Mouse (Mus musculus) retina, postnatal 1 day (tissue): Measurements from ENCODE around the gene Rad51b.

ENCODE experiments used
- DNase-seq: peaks from one replicate; pipeline ENCODE4 v3.0.0-alpha.2; 2012

Gene Rad51b

DNA sequence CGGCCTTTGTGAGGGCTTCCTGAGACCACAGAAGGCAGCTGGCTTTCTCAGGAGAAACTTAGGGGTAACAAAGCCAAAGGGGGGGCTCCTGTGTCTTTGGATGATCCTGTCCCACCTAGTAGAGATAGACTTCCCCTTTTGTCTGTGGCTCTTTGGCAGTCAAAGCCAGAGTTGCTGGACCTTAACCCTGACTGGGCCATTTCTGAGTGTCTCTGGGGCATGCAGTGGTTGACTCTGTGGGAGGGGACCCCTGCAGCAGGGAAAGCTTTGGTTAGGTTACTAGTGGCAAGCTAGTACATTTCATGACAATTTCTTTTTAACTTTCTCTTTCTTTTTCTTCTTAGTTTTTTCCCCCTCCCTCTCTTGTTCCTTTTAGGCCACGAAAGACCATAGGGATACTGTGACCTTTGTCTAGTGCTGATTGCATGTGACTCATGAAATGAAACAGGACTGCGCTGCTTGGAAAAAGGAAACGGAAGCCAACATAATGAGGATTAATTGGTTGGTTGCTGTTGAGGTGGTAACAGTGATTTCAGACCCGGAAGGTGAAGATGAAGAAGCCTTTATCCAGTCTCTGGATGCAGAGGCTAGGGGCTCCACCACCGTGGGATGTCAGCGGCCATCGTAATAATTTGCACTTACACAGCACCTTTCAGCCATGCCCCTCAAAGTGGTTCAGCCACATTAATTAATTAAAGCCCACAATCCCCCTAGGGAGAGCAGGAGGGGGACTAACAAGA, 516.7 kb downstream of the Rad51b start:
- peak; percentile 49 for DNase-seq

DNA sequence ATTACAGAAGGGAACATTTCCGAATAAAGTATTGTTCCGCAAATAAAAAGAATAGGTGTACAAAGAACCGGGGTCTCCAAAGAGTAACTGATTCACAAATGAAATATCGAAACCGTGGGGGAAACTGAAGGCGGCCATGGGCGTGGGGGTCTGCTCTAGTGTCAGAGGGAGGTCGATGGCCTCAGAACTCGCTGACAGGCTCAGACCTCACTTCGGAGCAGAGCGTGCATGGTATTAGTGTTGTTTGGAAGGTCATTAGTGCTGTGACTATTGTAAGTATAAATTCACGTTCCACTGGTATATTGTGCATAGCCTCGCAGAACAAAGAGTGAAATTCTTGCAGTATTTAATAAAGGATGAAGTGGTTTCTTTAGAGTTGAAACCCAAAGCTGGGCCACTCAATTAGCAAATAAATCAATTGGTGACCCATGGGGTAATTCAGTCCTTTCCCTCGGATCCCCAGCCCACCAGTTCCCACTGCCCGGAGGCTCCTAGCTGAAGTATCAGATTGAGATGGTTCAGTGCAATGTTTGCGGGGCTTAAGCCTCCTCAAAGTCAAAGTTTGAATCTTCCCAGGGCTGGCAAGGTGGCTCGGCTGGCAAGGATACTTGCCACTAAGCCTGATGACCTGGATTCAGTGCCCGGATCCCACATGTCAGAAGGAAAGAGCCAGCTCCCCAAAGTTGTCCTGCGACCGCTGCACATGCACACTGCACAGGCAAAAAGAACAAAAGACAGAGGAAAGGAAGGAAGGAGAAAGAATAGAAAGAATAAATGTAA, 517.4 kb downstream of the Rad51b start:
- peak; percentile 31 for DNase-seq

DNA sequence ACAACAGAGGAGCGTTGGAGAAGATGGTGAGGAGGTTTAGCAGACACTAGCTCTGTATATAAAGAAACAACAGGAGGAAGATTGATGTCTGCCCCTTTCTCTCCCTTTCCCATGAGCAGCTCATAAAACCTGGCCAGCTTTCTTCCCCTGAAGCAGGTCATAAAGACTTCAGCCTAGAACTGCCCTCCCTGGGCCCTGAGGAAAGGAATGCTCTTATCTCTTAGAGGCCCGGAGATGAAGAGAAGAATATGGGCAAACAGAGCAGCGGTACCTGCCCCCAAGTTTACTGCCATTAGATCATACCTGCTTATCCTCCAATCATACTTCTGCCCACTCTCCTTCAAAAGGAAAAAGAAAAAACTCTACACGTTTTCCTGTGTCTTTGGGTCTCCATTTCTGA, 519.2 kb downstream of the Rad51b start:
- DNase-seq, result no peak

DNA sequence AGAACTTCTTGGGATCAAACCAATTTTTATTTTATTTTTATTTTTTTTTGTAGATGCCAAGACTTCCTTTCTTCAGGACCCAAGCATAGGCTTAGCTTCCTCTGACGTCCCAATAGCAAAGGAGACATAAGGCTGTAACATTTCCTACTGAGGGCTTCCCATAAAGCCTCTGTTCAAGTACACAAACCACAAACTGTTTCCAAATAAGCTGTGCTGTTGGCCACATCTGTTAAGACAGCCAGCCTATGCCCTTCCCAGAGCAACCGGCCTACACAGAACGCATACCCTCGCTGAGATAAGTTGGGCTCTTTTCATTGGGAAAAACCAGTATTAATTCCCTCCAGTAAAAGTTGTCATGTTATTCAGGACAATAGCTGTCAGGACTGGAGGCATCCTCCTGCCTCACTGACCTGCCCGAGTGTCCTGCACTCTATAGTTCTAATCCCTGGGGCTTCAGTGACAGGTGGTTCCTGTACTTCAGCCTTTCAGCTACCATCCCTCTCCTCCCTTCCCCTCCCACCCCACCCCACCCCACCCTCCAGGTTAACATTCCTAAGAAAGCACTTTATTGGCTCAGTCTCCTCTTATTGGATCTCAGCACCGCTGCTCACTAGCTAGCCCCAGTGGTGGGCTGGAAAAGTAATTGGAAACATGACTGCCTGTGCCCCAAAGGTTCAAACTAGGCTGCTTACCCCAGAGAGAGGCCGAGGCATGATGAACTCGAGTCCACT, 523.3 kb downstream of the Rad51b start:
- DNase-seq, result no peak

DNA sequence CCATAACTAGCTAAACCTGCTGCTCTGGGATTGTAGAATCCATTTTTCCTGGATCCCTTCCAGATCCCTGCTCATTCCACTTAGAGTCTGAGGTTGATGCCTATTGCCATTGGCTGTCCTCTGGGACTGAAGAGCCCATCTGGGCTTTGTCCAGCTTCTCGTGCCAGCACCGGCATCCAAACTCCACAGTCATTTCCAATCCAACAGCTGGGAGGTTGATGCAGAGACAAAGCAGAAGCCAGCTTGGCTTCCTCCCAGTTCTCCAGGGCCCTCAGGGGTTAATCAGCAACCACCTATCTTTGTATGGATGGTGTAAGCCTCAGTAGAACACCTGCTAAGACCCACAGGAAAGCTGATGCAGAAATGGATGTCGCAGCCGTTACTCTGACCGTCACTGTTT, 524.8 kb downstream of the Rad51b start:
- DNase-seq, result peak; percentile 65

DNA sequence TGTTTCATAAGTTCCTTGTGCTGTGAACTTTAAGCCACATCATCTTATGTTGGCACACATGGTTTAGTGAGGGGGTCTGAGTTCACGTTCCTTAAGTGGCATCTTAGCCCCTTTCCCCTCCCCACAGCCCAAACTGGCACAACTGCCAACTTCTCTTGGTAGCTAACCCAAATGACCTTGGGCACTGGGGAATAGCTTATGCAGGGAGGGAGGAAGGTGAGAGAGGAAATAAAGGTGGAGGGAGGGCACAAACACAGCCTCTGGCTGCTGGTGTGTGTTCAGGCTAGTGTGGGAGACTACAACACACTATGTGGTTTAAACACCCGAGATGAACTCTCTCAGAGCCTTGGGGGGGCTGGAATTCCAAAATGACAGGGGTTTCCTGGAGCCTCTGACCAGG, 525.3 kb downstream of the Rad51b start:
- DNase-seq, result no peak

DNA sequence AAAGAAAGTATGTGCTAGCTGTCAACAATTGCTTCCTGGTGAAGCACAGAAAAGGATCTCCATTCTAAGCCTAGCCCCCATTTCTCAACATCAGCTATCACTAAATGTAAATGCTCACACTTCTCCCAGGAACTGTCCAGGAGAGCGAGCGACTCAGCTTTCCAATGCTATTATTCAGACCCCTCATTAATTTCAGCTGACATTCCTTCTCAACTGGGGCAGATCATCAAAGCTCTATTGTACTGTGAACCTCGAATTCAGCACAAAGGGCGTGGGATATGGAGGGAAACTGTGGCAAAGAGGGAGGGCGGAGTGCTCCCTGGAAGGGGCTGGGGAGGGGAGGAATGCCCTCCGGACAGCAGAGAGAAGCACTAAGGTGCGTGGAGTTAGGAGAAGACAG, 528.8 kb downstream of the Rad51b start:
- peak; percentile 91 for DNase-seq

DNA sequence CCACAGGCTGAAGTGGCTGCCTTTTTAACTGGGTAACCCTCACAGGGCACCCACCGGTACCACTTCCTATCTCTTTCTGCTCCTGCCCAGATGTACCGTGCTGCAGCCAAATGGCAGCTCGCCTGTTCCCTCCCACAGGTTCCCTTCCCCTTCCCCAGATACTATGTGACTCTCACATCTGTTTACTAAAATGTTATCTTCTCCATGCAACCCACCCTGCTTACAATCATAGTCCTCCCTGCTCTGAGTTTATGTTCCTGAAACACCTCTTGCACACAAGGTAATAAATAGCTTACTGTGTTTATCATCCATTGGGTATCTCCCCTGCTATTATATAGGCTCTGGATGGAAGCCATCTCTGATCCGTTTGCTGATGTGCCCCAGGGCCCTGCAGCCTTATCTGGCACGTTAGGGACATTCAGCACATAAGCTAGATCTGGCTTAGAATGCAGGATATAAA, 530.2 kb downstream of the Rad51b start:
- DNase-seq, result no peak

DNA sequence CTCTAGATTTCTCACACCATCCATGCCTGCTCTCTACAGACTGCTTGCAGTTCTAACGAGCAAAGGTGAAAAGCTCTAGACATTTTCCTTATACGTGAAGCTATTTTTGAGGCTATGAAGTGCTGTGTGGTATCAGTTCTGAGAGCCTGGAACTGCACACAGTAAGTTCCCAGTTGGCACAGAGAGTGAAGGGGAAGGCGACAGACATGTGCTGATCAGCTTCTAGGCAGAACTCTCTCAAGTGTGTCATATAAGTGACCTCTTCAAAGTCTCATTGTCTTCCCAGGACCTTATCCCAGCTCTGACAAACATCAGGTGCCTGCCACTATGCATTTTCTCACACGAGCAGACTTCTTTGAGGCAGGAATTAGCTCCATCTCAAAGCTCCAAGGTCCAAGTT, 530.7 kb downstream of the Rad51b start:
- DNase-seq, result no peak

DNA sequence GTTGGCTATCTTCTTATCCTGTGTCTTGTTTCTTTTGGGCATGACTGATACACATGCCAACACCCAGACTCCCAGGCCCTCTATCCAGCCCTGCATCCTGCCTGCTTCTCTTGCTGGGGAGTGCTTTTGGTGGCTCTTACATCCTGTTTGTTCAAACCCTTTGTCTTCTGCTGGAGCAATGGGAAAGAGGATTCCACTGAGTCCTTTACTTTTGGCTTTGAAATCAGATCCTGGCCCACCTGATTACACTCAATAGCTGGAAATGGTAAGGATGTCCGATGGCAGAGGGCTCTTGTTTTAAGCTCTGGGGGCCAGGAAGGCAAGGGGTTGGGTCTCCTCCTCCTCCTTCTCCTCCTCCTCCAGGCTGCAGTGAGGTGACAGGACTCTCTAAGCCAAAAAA, 533.6 kb downstream of the Rad51b start:
- no peak for DNase-seq

DNA sequence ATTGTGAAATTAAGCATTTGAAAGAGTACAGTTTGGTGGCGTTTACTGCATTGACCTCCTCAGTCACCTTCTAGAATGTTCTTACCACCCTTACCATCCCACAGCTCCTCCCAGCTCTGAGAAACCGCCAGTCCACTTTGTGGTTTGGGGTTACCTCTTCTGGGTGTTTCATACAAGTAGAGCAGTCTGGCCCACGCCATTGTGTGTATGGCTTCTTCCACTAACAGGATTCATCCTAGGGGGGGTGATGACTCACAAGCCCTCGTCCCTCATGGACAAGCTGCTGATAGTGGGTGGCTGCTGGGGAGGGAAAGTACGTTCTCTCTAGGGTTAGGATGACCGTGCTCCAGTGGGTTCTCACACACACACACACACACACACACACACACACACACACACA, 535.5 kb downstream of the Rad51b start:
- DNase-seq, result no peak

DNA sequence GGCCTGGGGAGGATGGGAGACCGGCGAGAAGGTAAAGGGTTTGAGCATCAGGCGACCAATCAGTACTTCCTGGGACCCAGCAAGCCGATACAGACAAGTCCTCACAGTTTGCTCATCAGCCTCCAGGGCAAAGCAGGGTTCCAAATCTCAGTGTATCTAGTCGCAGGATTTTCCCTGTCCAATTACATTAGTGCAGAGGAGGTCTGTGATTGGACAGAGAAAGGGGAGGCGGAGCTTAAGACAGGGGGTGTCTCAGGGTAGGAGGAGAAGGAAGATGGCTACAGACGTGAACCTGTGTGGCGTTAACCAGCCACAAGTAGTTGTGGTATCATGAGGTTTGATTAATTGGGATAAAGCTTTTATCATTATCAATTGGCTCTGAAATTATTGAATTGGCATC, 538.4 kb downstream of the Rad51b start:
- no peak for DNase-seq

DNA sequence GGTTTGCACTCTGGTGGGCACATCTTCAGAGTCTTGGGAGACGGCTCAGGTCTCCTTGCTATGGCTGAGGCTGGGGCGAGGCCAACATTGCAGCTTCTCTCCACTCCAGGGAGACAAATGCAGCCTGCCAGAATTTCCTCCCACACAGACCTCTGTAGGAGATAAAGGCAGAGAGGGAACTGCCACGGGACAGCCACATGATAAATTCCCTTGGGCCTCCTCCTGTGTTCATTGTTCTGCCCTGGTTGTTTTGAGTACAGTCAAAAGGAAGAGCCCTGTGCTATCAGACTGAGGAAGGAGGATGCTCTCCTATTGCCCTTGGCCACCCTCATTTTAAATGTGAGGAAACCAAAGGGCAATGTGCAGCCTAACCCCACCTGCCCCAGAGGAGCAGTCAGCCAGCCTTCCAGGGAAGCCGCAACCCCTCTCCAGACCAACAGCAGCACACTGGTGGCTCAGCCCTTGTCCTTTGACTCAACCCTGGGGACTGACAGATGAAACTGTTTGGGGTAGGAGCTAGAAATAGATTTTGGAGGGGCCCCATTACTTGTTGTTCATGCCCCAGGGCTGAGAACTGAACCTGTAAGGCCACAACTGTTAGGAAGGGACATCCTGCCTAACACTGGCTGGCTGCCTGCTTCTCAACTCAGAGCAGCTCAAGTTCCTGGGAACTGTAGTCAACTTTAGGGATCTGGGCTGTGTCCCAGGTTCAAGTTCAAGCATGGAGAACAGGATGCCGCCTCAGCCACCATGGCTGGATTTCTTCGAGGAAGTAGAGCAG, 541.3 kb downstream of the Rad51b start:
- peak; percentile 15 for DNase-seq

DNA sequence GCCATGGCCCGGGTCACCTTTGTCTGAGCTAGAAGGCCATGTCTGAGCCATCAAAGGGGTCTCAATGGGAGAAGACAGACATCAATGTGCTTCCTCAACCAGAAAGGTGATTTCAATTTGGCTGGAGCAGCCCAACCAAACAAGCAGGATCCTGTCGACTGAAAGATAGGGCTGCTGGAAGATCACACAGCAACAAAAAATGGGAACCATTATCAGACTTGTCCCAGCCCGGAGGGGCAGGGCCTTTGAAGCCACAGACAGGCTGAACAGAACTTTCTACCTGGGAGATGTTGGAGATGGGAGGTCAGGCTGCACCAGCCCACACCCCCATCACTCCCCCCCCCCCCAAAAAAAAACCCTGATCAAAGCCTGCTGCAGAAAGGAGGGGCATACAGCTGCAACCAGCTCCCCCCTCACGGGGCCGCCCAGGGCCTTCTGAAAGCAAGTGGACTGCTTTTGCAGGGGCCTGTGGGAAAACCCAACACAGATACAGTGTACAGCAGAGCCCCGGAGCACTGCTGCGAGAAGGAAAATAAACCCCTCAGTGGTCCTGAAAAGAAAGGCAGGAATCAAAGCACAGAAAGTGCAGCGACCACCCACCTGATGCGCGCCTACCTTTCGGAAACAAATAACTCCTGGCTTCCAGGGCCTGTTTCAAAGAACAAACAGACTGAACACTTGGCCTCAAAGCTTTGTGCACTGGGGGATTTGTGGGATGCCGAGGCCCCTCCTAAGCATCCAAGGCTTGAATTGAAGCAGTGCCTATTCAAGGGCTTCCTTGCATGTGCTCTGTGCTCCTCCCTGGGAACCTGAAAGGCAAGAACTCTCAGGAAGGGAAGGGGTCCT, 542.2 kb downstream of the Rad51b start:
- DNase-seq, result no peak

DNA sequence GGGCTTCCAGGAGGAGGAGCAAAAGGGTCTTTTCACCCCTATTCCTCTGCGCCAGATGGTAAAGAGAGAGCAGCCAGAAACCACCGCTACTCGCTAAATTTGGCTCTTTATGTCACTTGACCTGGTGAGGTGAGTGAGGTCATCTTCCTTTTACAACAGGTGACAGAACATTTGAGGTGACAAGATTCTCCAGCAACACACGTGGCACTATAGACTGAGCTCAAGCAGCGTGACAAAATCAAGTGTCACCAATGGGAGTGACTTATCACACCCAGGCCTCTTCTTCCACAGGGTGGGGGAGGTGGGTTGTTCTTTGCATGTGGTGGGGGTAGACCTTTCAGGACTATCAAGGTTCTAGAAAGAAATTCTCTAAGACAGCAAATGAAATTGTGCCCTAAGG, 543.4 kb downstream of the Rad51b start:
- no peak for DNase-seq

DNA sequence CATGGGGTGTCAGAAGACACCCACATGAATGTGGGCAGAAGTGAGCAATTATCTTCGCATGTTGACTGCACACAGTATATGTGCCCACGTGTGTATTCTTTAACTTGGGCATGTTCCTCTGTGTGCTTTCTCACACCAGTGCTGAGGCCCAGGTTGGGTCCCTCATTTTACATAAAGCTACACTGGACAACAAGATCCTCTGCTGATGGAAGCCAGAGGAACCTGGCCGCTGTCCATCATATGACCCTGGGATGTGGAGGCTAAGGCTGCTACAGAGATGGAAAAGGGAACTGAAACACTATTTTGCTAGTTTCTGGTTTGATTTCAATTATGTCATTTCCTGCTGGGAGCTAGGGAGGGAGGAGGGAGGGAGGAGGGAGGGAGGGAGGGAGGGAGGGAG, 544.2 kb downstream of the Rad51b start:
- no peak for DNase-seq

DNA sequence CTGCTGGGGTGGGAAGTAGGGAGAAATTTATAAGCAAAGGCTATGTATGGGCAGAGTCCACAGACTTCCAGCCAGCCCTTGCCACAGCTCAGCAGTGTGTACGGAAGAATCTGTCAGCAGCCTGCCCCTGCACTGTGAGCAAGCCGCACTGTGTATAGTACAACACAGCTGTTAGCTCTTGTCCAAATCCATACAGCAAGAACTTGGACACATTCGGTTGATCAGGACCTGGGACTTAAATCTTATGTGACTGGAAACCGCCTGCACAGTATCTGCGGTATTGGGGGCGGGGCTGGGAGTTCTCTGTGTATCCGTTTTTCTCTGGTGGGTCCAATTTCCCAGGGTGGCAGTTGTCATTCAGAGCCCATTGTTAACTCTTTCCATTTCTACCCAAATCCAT, 545.2 kb downstream of the Rad51b start:
- peak; percentile 43 for DNase-seq

DNA sequence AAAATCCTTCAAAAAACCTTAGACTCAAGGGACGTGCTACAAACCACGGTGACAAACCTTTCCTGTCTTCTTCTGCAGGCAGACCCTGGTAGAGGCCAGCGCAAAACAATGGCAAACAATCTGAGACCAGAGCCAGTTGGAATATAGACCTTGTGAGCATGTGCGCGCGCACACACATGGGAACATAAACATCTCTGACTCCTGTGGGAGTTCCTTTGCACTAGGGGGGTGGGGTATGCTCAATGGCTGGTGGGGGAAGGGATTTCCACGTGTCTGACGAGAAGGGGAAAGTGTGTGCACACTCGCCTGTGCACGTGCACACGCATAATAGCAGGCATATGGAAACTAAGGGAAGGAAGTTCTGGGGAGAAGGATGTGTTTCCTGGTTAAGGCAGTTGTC, 545.9 kb downstream of the Rad51b start:
- DNase-seq, result no peak

DNA sequence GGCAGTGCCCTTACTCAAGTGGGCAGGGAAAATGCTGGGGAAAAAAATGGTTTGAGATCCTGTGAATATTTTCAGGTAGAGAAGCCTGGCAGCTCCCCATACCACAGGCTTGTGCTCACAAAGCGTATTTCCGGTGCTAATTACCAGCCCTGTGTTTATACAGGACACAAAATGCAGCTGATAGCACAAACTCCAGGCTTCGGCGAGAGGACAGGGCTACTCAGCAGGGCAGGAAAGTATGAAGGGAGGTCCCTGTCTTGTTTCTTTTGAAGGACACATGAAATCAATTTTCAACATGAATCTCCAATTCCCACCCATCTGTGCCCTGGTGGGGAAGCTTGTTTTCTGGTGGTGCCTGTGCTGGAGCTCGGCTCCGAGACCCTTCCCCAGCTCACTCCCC, 546.4 kb downstream of the Rad51b start:
- DNase-seq, result no peak

DNA sequence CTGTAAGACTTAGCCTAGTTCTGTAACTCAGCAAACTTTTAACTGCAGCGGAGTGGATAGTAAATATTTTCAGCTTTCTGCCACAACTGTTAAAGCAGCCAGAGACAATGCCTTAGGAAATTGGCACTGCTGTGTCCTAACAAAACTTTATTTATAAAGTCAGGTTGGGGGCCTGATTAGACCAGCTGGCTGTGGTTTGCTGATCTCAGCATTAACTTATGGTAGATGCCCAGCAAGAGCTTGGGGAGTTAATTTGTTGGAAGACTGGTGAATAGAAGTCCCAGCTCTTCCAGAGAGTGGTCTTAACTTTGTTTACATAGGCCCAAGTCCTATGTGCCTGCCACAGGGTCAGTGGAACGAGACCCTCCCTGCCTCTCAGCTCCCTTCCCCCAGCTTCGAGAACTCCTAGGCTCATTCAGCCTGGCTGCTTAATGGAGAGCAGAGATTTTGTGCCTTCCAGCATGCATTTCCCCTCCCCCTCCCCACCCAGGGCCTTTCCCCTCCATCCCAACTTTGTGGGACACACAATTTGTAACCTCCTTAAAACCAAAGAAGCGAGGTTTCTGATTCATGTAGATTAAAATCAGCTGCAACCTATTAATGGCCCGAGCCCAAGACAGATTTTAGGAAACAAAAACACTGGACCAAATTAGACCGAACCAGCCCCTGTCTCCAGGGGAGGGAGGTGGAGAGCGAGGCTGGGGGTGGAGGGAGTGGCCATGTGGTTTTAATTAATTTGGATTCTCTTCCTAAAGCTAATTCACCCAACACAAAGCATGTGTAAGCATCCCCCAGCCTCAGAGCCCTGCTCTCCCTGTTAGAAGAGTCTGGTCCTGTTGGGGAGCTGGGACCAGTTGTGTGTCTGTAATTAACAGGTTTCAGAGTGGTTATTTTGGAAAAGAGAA, 549.4 kb downstream of the Rad51b start:
- DNase-seq, result peak; percentile 59

DNA sequence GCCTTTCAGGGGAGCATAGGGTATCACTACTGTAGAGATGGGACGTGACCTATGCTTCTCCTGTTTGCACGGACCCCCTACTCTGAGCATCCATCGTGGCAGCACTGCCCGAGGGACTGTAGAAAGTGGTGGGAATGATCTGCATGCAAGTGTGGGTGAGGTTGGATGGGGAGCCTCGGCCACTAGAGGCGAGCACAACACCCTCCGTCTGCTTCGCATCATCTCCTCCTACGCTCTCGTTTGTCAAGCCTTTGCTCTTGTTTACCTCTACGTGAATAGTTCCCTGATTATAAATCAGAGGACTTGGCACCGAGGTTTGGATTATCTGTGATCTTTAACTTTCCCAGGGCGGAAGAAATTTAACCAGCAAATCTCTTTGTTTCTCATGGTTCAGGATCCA, 551.5 kb downstream of the Rad51b start:
- DNase-seq, result no peak
